Mouse (Mus musculus): ENCODE measurements at regions not wholly inside any gene's neighbourhood (a gene's known extent, or its start where the extent isn't known, plus 50 kb on each side); places are given as distances from the start of the nearest gene placed in this dataset.

- TF ChIP-seq ZNF384 (IDR thresholded peaks at IDR 0.05; ENCODE audit: low read depth, low read length) (no peak), CHD2 (IDR thresholded peaks at IDR 0.05; ENCODE audit: low read depth, low read length) (no peak)
Observed at GRCm38 (mm10) chr12:95636647-95637046, 55.4 kb upstream of the Flrt2 start.
